Mouse (Mus musculus) CH12.LX (cell line): Measurements from ENCODE around the gene Bmf. TPM values are rescaled to one million over a fixed set of nuclear protein-coding genes. Genes with fewer than 3 reads are reported as not detected.

ENCODE experiments used
- DNase-seq: peaks from one replicate; pipeline ENCODE4 v3.0.0-alpha.2; 2013; ENCODE audit errors: extremely low read depth
- H3K27ac ChIP-seq: 2 replicates; pipeline ENCODE4 v1.5.1; 2012; ENCODE audit warnings: low read depth, mild to moderate bottlenecking, control low read depth, moderate library complexity; ENCODE audit not compliant: insufficient read depth
- H3K27me3 ChIP-seq: replicated peaks from 2 replicates; pipeline ENCODE3; 2012; ENCODE audit warnings: inconsistent platforms
- H3K36me3 ChIP-seq, 2 experiments: replicated peaks in 1 of 2; 2 replicates each; pipeline versions ENCODE3 to v1.6.1; 2012; ENCODE audit warnings: inconsistent platforms in 1 of 2, low read length in 1 of 2, mild to moderate bottlenecking in 1 of 2, mixed read lengths in 1 of 2, moderate library complexity in 1 of 2; ENCODE audit not compliant: control insufficient read depth in 1 of 2, insufficient read depth in 1 of 2
- H3K4me1 ChIP-seq, 2 experiments: 2 replicates each; pipeline ENCODE4 v1.6.1; 2012; ENCODE audit warnings: inconsistent platforms in 1 of 2, moderate library complexity in 1 of 2; ENCODE audit not compliant: insufficient read depth in 2 of 2, control insufficient read depth in 1 of 2
- H3K4me2 ChIP-seq: 2 replicates; pipeline ENCODE4 v1.6.1; 2012; ENCODE audit warnings: low read depth, mild to moderate bottlenecking, control low read depth; ENCODE audit not compliant: poor library complexity, insufficient read depth, severe bottlenecking
- H3K4me3 ChIP-seq, 3 experiments: fragments of 150-350 bp in 1 of 3; sonication (generic) in 1 of 3; replicated peaks in 1 of 3; 2 replicates each; pipeline versions ENCODE3 to v1.5.1; 2011 to 2012; ENCODE audit warnings: low read depth in 2 of 3, low read length in 2 of 3, mild to moderate bottlenecking in 2 of 3, moderate library complexity in 2 of 3, control low read depth in 1 of 3, improper control_type of control experiment in 1 of 3, inconsistent platforms in 1 of 3, mixed read lengths in 1 of 3; ENCODE audit not compliant: poor library complexity in 1 of 3
- H3K79me2 ChIP-seq: replicated peaks from 2 replicates; pipeline ENCODE4 v1.6.1; 2012; ENCODE audit warnings: mild to moderate bottlenecking, moderate library complexity; ENCODE audit not compliant: control insufficient read depth, poor library complexity, insufficient read depth, severe bottlenecking; ENCODE audit errors: extremely low read depth
- H3K9ac ChIP-seq: 2 replicates; pipeline ENCODE4 v1.6.1; 2012; ENCODE audit warnings: low read depth, mild to moderate bottlenecking, control low read depth, moderate library complexity; ENCODE audit not compliant: insufficient read depth
- H3K9me3 ChIP-seq: replicated peaks from 2 replicates; pipeline ENCODE3; 2012; ENCODE audit warnings: low read length, inconsistent platforms, mixed read lengths
- BHLHE40 ChIP-seq: IDR thresholded peaks from 2 replicates; pipeline ENCODE4 v1.6.1; 2011; ENCODE audit warnings: mild to moderate bottlenecking, low read depth, low read length, improper control_type of control experiment
- CHD1 ChIP-seq: IDR thresholded peaks from 2 replicates; pipeline ENCODE4 v1.6.1; 2012; ENCODE audit warnings: low read depth, low read length, improper control_type of control experiment, inconsistent platforms
- CHD2 ChIP-seq: IDR thresholded peaks from 2 replicates; pipeline ENCODE4 v1.6.1; 2011; ENCODE audit warnings: low read length, improper control_type of control experiment
- CTCF ChIP-seq, 2 experiments: IDR thresholded peaks in 1 of 2; conservative IDR thresholded peaks in 1 of 2; 2 replicates each; pipeline ENCODE4 v1.5.1; 2011 to 2012; ENCODE audit warnings: low read depth in 2 of 2, low read length in 2 of 2, improper control_type of control experiment in 1 of 2, inconsistent platforms in 1 of 2, mild to moderate bottlenecking in 1 of 2, moderate library complexity in 1 of 2
- E2F4 ChIP-seq: IDR thresholded peaks from 2 replicates; pipeline ENCODE4 v1.6.1; 2011; ENCODE audit warnings: low read depth, low read length, improper control_type of control experiment; ENCODE audit not compliant: insufficient replicate concordance
- EP300 ChIP-seq: IDR thresholded peaks from 2 replicates; pipeline ENCODE4 v1.6.1; 2011; ENCODE audit warnings: low read length, improper control_type of control experiment
- ETS1 ChIP-seq: conservative IDR thresholded peaks from 2 replicates; pipeline ENCODE4 v1.6.1; 2012; ENCODE audit warnings: low read depth, mild to moderate bottlenecking, inconsistent platforms, low read length, improper control_type of control experiment, moderate library complexity
- GABPA ChIP-seq: IDR thresholded peaks from 2 replicates; pipeline ENCODE4 v1.6.1; 2012; ENCODE audit warnings: low read depth, low read length, improper control_type of control experiment, inconsistent platforms; ENCODE audit not compliant: insufficient replicate concordance
- HCFC1 ChIP-seq: IDR thresholded peaks from 2 replicates; pipeline ENCODE4 v1.6.1; 2012; ENCODE audit warnings: low read depth, mild to moderate bottlenecking, inconsistent platforms, low read length, improper control_type of control experiment
- JUN ChIP-seq: IDR thresholded peaks from 2 replicates; pipeline ENCODE4 v1.6.1; 2011; ENCODE audit warnings: low read depth, mild to moderate bottlenecking, low read length, improper control_type of control experiment, moderate library complexity; ENCODE audit not compliant: insufficient read depth
- JUND ChIP-seq: conservative IDR thresholded peaks from 2 replicates; pipeline ENCODE4 v1.6.1; 2011; ENCODE audit warnings: low read depth, low read length, improper control_type of control experiment
- KAT2A ChIP-seq: IDR thresholded peaks from 2 replicates; pipeline ENCODE4 v1.6.1; 2012; ENCODE audit warnings: low read length, improper control_type of control experiment, inconsistent platforms; ENCODE audit not compliant: insufficient replicate concordance
- MAX ChIP-seq: IDR thresholded peaks from 2 replicates; pipeline ENCODE4 v1.6.1; 2011; ENCODE audit warnings: low read length, improper control_type of control experiment
- MAZ ChIP-seq: IDR thresholded peaks from 2 replicates; pipeline ENCODE4 v1.6.1; 2012; ENCODE audit warnings: low read depth, mild to moderate bottlenecking, inconsistent platforms, low read length, improper control_type of control experiment, moderate library complexity
- MEF2A ChIP-seq: IDR thresholded peaks from 2 replicates; pipeline ENCODE4 v1.6.1; 2014; ENCODE audit warnings: low read depth, mild to moderate bottlenecking, inconsistent platforms, low read length, improper control_type of control experiment, borderline replicate concordance
- MXI1 ChIP-seq: IDR thresholded peaks from 2 replicates; pipeline ENCODE4 v1.6.1; 2011; ENCODE audit warnings: mild to moderate bottlenecking, low read depth, low read length, improper control_type of control experiment
- MYC ChIP-seq: IDR thresholded peaks from 2 replicates; pipeline ENCODE4 v1.6.1; 2011; ENCODE audit warnings: low read depth, mild to moderate bottlenecking, improper control_type of control experiment, low read length
- NRF1 ChIP-seq: IDR thresholded peaks from 2 replicates; pipeline ENCODE4 v1.6.1; 2014; ENCODE audit warnings: low read depth, mild to moderate bottlenecking, inconsistent platforms, low read length, improper control_type of control experiment, moderate library complexity
- PAX5 ChIP-seq: IDR thresholded peaks from 2 replicates; pipeline ENCODE4 v1.6.1; 2012; ENCODE audit warnings: low read length, inconsistent platforms, mixed read lengths
- POLR2A ChIP-seq: IDR thresholded peaks from 2 replicates; pipeline ENCODE4 v1.6.1; 2011; ENCODE audit warnings: low read depth, mild to moderate bottlenecking, improper control_type of control experiment, low read length
- POLR2AphosphoS2 ChIP-seq: IDR thresholded peaks from 2 replicates; pipeline ENCODE4 v1.6.1; 2011; ENCODE audit warnings: low read depth, low read length, improper control_type of control experiment
- RAD21 ChIP-seq: IDR thresholded peaks from 2 replicates; pipeline ENCODE4 v1.6.1; 2011; ENCODE audit warnings: low read depth, mild to moderate bottlenecking, low read length, improper control_type of control experiment, moderate library complexity
- RCOR1 ChIP-seq: conservative IDR thresholded peaks from 2 replicates; pipeline ENCODE4 v1.6.1; 2012; ENCODE audit warnings: low read depth, mild to moderate bottlenecking, inconsistent platforms, low read length, improper control_type of control experiment
- SIN3A ChIP-seq: IDR thresholded peaks from 2 replicates; pipeline ENCODE4 v1.6.1; 2012; ENCODE audit warnings: low read length, improper control_type of control experiment, inconsistent platforms
- SMC3 ChIP-seq: IDR thresholded peaks from 2 replicates; pipeline ENCODE4 v1.6.1; 2011; ENCODE audit warnings: low read depth, low read length, improper control_type of control experiment
- TBP ChIP-seq: conservative IDR thresholded peaks from 2 replicates; pipeline ENCODE4 v1.6.1; 2011; ENCODE audit warnings: low read depth, low read length, improper control_type of control experiment
- TCF12 ChIP-seq: IDR thresholded peaks from 2 replicates; pipeline ENCODE4 v1.6.1; 2014; ENCODE audit warnings: low read depth, mild to moderate bottlenecking, inconsistent platforms, low read length, improper control_type of control experiment
- UBTF ChIP-seq: IDR thresholded peaks from 2 replicates; pipeline ENCODE4 v1.6.1; 2012; ENCODE audit warnings: low read depth, mild to moderate bottlenecking, inconsistent platforms, low read length, improper control_type of control experiment, moderate library complexity
- USF1 ChIP-seq: IDR thresholded peaks from 2 replicates; pipeline ENCODE4 v1.6.1; 2014; ENCODE audit warnings: low read depth, mild to moderate bottlenecking, inconsistent platforms, low read length, improper control_type of control experiment
- USF2 ChIP-seq: conservative IDR thresholded peaks from 2 replicates; pipeline ENCODE4 v1.6.1; 2011; ENCODE audit warnings: low read depth, low read length, improper control_type of control experiment
- ZC3H11A ChIP-seq: IDR thresholded peaks from 2 replicates; pipeline ENCODE4 v1.6.1; 2012; ENCODE audit warnings: low read depth, mild to moderate bottlenecking, inconsistent platforms, low read length, improper control_type of control experiment
- ZKSCAN1 ChIP-seq: IDR thresholded peaks from 2 replicates; pipeline ENCODE4 v1.6.1; 2012; ENCODE audit warnings: low read depth, inconsistent platforms, low read length, improper control_type of control experiment, borderline replicate concordance
- ZNF384 ChIP-seq: IDR thresholded peaks from 2 replicates; pipeline ENCODE4 v1.6.1; 2012; ENCODE audit warnings: low read depth, low read length, improper control_type of control experiment, inconsistent platforms
- dilution Hi-C: fragments of 300-500 bp; cut with MboI; formaldehyde crosslinking; loops from 2 replicates; pipeline ENCODE4 v1.14.3; 2020; ENCODE audit warnings: low sequenced_read_pairs; ENCODE audit not compliant: extremely low pct_unique_long_range_greater_than_20kb, extremely low pct_ligation_motif_present
- in situ Hi-C: fragments of 300-500 bp; cut with MboI; formaldehyde crosslinking; loops from 3 replicates; pipeline ENCODE4 v1.14.3; 2019; ENCODE audit warnings: low sequenced_read_pairs, low pct_ligation_motif_present, low pct_unique_long_range_greater_than_20kb, mixed read lengths
- polyA plus RNA-seq: library from polyadenylated mRNA; unstranded; fragments of >175 nt; gene quantifications from 2 replicates; pipeline ENCODE4 v1.2.1, GENCODE M21; 2012; ENCODE audit warnings: low read depth; ENCODE audit not compliant: insufficient read length
- total RNA-seq, 2 experiments: library from RNA; depleted of rRNA; stranded (reverse); fragments of 300-350 nt in 1 of 2; fragments of >200 nt in 1 of 2; gene quantifications; 2 replicates each; pipeline ENCODE4 v1.2.3; 2012 to 2014

Bmf gene
- total and polyA plus RNA-seq, 3 experiments, result 1.4 to 5.6 (median 2.6) TPM

DNA sequence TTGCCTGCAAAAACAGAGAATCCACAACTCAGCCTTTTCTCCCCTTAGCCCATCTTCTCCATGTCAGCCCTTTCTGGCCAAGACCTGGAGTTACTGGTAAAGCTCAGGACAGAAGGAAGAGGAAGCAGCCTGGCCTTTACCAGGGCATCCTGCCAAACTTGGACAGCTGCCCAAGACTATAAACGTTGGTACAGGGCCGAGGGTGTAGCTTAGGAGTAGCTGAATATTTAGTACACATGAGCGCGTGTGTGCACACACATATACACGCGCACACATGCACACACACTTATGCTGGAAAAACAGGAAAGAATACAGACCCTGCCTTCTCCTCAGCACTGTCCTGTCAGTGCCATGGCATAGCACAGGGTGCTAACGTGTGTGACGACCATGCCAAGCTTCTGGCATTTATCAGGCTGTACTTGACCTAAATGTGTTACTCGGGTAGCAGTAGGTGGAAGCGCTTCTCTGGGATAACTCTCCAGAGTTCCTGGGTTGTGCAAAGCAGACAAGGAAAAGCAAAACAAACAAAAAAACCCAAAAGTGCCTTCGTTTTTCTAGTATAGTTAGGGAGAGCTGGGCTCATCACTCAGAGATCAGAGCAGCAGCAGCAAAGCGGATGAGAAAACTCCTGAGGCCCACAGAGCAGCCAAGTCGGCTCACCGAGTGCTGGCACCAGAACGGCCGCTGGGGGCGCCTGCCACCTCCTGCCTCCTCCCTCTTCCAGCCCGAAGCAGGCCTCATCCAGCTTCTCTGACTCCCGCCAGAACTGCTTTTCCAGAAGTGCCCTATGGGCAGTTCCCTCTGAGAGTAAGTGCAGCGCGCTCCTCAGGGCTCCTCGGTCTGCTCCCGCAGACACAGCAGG, 4.0 kb downstream of the Bmf start (continued):
- no peak for TF ChIP-seq MAZ
- peak; percentile 45 for TF ChIP-seq SMC3
- TF ChIP-seq UBTF, result no peak
- no peak for TF ChIP-seq USF2
- TF ChIP-seq NRF1, result no peak

DNA sequence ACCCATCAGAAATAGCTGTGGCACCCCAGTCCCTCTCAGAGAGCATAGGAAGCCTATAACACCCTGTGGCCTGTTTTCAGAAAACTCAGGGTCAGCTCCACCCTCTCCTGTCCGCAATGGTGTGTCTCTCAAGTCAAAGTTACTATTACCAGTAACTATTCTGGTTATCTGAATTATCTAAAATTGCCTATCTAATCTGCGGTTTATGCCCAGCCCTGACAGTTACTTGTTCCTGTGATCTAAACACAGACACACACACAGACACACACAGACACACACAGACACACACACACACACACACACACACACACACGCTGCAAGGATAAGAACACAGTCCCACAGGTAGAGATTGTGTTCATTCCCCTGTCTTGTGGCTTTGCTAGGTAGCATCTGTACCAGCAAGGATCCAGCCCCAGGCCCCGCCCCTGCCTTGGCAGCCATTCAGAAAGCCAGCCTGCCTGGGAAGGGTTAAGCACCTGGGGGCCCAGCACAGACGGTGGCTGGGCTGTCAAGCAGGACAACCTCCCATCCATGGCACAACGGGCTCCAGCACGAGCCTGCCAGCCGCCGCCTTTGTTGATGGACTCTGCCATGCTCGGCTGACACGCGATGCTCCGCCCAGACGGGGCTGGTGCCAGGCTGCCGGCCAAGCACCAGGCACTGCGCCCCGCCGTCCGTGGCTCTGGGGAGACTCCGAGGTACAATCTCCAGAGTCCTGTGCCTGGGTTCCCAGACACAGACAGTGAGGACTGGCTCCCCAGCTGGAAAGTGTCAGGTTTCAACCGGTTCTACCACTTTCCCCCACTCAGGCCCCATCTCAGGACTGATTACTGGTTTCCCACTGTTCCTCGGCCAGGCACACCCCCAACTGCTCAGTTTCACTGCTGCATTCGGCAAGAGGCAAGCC, 5.3 kb downstream of the Bmf start:
- no peaks in the 10 kb centered on the region for H3K79me2 ChIP-seq
- dilution Hi-C loops (no loop called here), in situ Hi-C loops (loop anchor here (5.0 kb wide), 1 partner anchor 57 kb away; no protein-coding TSS in a partner anchor)
- H3K36me3 ChIP-seq, result no peaks in the 10 kb centered on the region
- H3K4me2 ChIP-seq, result peak overlapping the region; percentile 33
- DNase-seq, result no peak
- H3K9me3 ChIP-seq, result no peaks in the 10 kb centered on the region
- H3K4me1 ChIP-seq, result peaks cover 45 to 97% of the 10 kb centered on the region in 2 experiments
- H3K4me3 ChIP-seq, result peak overlapping the region in 2 of 3 experiments; percentile 26 to 35
- no peaks in the 10 kb centered on the region for H3K27me3 ChIP-seq
- peak overlapping the region; percentile 47 for H3K27ac ChIP-seq
- no peak overlapping the region for H3K9ac ChIP-seq
- TF ChIP-seq POLR2AphosphoS2 (no peak), SIN3A (peak; percentile 15; the same call in 1 of the 2 replicates), JUN (no peak), TCF12 (peak; percentile 6; the same call in 1 of the 2 replicates), USF1 (no peak), HCFC1 (no peak), EP300 (no peak), USF2 (no peak), ZC3H11A (no peak), CHD2 (no peak), CTCF (conservative IDR thresholded peaks at IDR 0.05 in 1 of 2, IDR thresholded peaks at IDR 0.05 in 1 of 2; ENCODE audit: low read depth in 2 of 2, low read length in 2 of 2) (no peak), MAX (0 out of 2 replicates have a peak, but pooled peaks have one; percentile 24), RAD21 (no peak), NRF1 (no peak), ZKSCAN1 (no peak), E2F4 (no peak), MAZ (no peak), JUND (no peak), GABPA (no peak), UBTF (no peak; the same call in 1 of the 2 replicates), ZNF384 (no peak), MYC (no peak), PAX5 (no peak), BHLHE40 (peak; percentile 34), POLR2A (0 out of 2 replicates have a peak, but pooled peaks have one; percentile 30), KAT2A (no peak), CHD1 (no peak), TBP (no peak), MXI1 (no peak; the same call in 1 of the 2 replicates), RCOR1 (no peak), ETS1 (no peak), MEF2A (0 out of 2 replicates have a peak, but pooled peaks have one; percentile 21)
